Mouse (Mus musculus) cortical plate, adult 2 months (tissue): ENCODE results near the gene Nsd1. TPM values are rescaled to one million over a fixed set of nuclear protein-coding genes. Genes with fewer than 3 reads are reported as not detected.

Source experiments
- H3K27ac ChIP-seq: fragments of 200-500 bp; 2 replicates; pipeline ENCODE4 v1.5.1; 2012; ENCODE audit warnings: low read length, control low read depth, inconsistent platforms; ENCODE audit not compliant: insufficient read depth
- H3K4me1 ChIP-seq: fragments of 200-500 bp; 2 replicates; pipeline ENCODE4 v1.6.1; 2011; ENCODE audit warnings: low read length; ENCODE audit not compliant: control insufficient read depth, insufficient read depth
- H3K4me3 ChIP-seq: fragments of 200-500 bp; 2 replicates; pipeline ENCODE4 v1.5.1; 2011; ENCODE audit warnings: mild to moderate bottlenecking, low read length, control low read depth; ENCODE audit not compliant: insufficient read depth
- CTCF ChIP-seq: fragments of 200-500 bp; IDR thresholded peaks from 2 replicates; pipeline ENCODE4 v1.5.1; 2011; ENCODE audit warnings: mild to moderate bottlenecking, control low read depth, low read length; ENCODE audit not compliant: insufficient read depth; ENCODE audit errors: extremely low read depth
- POLR2A ChIP-seq: fragments of 200-500 bp; IDR thresholded peaks from 2 replicates; pipeline ENCODE4 v1.6.1; 2011; ENCODE audit warnings: mild to moderate bottlenecking, low read length, control low read depth; ENCODE audit not compliant: insufficient read depth; ENCODE audit errors: extremely low read depth
- polyA plus RNA-seq: library from polyadenylated mRNA; depleted of rRNA; stranded (reverse); fragments of >200 nt; gene quantifications from 2 replicates; pipeline ENCODE4 v1.2.3, GENCODE M21; 2012

The Nsd1 gene
- polyA plus RNA-seq, 1 experiment: 37.4 TPM

- H3K4me3 ChIP-seq: no peak overlapping the region
- peaks cover 2% of the 10 kb centered on the region; the same call in 1 of the 2 replicates for H3K4me1 ChIP-seq
- H3K27ac ChIP-seq: no peak overlapping the region
- no peak for TF ChIP-seq CTCF
- TF ChIP-seq POLR2A: no peak
Measured at GRCm38 (mm10) chr13:55247293-55248030, 37.9 kb downstream of the Nsd1 start.

- Histone ChIP-seq H3K4me1 (peaks cover 2% of the 10 kb centered on the region; the same call in 1 of the 2 replicates), H3K27ac (no peak overlapping the region), H3K4me3 (no peak overlapping the region)
- no peak for TF ChIP-seq CTCF
- TF ChIP-seq POLR2A: no peak
Measured at GRCm38 (mm10) chr13:55249246-55249645, 39.7 kb downstream of the Nsd1 start.

GRCm38 (mm10) chr13:55252820-55253219, 43.2 kb downstream of the Nsd1 start:
- TF ChIP-seq CTCF: no peak
- TF ChIP-seq POLR2A: no peak
- Histone ChIP-seq H3K4me3 (no peak overlapping the region), H3K4me1 (peaks cover 2% of the 10 kb centered on the region; the same call in 1 of the 2 replicates), H3K27ac (no peak overlapping the region)

- Histone ChIP-seq H3K27ac (no peak overlapping the region; the same call in 1 of the 2 replicates), H3K4me1 (peaks cover 2% of the 10 kb centered on the region; the same call in 1 of the 2 replicates), H3K4me3 (no peak overlapping the region)
- TF ChIP-seq CTCF (no peak), POLR2A (no peak)
Measured at GRCm38 (mm10) chr13:55255052-55255652, 45.6 kb downstream of the Nsd1 start.

DNA sequence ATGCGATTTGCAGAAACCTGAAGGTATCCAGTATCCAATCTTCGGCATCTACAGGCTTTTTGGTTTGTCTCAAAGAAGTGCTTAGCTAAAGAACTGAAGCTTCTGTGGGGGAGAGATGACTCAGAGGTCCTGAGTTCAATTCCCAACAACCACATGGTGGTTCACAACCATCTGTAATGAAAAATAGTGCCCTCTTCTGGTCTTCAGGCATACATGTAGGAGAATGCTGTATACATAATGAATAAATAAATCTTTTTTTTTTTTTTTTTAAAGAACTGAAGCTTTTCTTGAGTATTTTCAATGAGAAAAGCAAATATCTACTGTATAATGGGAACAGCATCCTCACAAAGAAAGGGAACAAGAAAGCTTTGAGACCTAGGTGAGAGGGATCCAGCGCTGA, 49.1 kb downstream of the Nsd1 start:
- H3K4me1 ChIP-seq: no peaks in the 10 kb centered on the region; the same call in 1 of the 2 replicates

GRCm38 (mm10) chr13:55261521-55261920, 51.9 kb downstream of the Nsd1 start:
- TF ChIP-seq POLR2A: no peak
- TF ChIP-seq CTCF: no peak
- no peaks in the 10 kb centered on the region; the same call in 1 of the 2 replicates for H3K4me1 ChIP-seq
- H3K27ac ChIP-seq: no peak overlapping the region
- no peak overlapping the region for H3K4me3 ChIP-seq

More for the DNA sequence above, 49.1 kb downstream of the Nsd1 start:
- TF ChIP-seq POLR2A (no peak), CTCF (no peak)
- no peak overlapping the region for H3K4me3 ChIP-seq
- no peak overlapping the region for H3K27ac ChIP-seq

- TF ChIP-seq CTCF: no peak
- no peak for TF ChIP-seq POLR2A
- no peak overlapping the region for H3K27ac ChIP-seq
- H3K4me1 ChIP-seq: no peaks in the 10 kb centered on the region; the same call in 1 of the 2 replicates
- no peak overlapping the region for H3K4me3 ChIP-seq
Measured at GRCm38 (mm10) chr13:55262096-55262495, 52.5 kb downstream of the Nsd1 start.

DNA sequence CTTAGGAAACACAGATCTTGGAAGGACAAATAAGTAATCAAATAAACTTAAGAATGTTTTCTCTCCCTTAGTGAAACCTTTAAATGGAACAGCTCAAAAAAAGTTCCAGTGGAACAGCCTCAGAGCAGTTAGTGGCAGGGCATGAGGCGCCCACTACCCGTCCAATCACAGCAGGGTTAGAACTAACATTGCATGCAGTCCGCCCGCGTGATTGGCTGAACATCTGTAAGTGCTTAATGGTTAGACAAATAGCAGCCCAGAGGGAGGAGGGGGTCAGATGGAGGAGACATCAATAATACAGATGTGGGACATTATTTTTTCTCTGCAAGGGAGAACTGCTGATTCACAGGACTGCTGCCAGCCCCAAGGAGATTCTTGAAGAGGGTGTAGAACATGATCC, 67.6 kb downstream of the Nsd1 start:
- Histone ChIP-seq H3K4me1 (no peaks in the 10 kb centered on the region), H3K4me3 (no peak overlapping the region), H3K27ac (no peak overlapping the region)
- TF ChIP-seq POLR2A: no peak
- TF ChIP-seq CTCF: no peak

- Histone ChIP-seq H3K27ac (no peak overlapping the region), H3K4me3 (no peak overlapping the region), H3K4me1 (no peaks in the 10 kb centered on the region)
- TF ChIP-seq CTCF (no peak), POLR2A (no peak)
Measured at GRCm38 (mm10) chr13:55277646-55278045, 68.1 kb downstream of the Nsd1 start.

- H3K4me3 ChIP-seq: no peak overlapping the region
- no peaks in the 10 kb centered on the region for H3K4me1 ChIP-seq
- TF ChIP-seq POLR2A: no peak
- no peak for TF ChIP-seq CTCF
- no peak overlapping the region for H3K27ac ChIP-seq
Measured at GRCm38 (mm10) chr13:55288854-55289253, 79.3 kb downstream of the Nsd1 start.
